Mouse (Mus musculus) gastrocnemius, postnatal 10 days (tissue): Measurements from ENCODE around the gene Klhl20. TPM values are rescaled to one million over a fixed set of nuclear protein-coding genes. Genes with fewer than 3 reads are reported as not detected.
A peak's percentile ranks its signal among the peaks of the same experiment; 100 is the strongest.
"Not testable (repeated sequence)": the region's sequence is repeated elsewhere in the genome, so short reads cannot be mapped to it uniquely, and the experiment has no call there.

Experiments used
- DNase-seq: peaks from one replicate; pipeline ENCODE4 v3.0.0; 2021; ENCODE audit warnings: mixed read lengths
- long read RNA-seq, 2 experiments: library from polyadenylated mRNA; stranded (forward); transcript quantifications; one replicate each; pipeline ENCODE4 v2.0.0; 2021
- total RNA-seq, 2 experiments: library from RNA; stranded (reverse); gene quantifications; 2 replicates each; pipeline ENCODE4 v1.2.3; 2021

The Klhl20 gene
- total RNA-seq = 10 to 100 TPM; 11.3 to 13.6 TPM
- long read RNA-seq, experiment 1, full-length matches to known transcripts = 12 of 13 reads
- long read RNA-seq, experiment 1, partial matches to known transcripts = 1 of 13 reads
- long read RNA-seq, experiment 1, other reads (novel, unspliced or antisense) = 0 of 13 reads
- long read RNA-seq, experiment 2, full-length matches to known transcripts = 6 of 9 reads
- long read RNA-seq, experiment 2, partial matches to known transcripts = 1 of 9 reads
- long read RNA-seq, experiment 2, other reads (novel, unspliced or antisense) = 2 of 9 reads

DNA sequence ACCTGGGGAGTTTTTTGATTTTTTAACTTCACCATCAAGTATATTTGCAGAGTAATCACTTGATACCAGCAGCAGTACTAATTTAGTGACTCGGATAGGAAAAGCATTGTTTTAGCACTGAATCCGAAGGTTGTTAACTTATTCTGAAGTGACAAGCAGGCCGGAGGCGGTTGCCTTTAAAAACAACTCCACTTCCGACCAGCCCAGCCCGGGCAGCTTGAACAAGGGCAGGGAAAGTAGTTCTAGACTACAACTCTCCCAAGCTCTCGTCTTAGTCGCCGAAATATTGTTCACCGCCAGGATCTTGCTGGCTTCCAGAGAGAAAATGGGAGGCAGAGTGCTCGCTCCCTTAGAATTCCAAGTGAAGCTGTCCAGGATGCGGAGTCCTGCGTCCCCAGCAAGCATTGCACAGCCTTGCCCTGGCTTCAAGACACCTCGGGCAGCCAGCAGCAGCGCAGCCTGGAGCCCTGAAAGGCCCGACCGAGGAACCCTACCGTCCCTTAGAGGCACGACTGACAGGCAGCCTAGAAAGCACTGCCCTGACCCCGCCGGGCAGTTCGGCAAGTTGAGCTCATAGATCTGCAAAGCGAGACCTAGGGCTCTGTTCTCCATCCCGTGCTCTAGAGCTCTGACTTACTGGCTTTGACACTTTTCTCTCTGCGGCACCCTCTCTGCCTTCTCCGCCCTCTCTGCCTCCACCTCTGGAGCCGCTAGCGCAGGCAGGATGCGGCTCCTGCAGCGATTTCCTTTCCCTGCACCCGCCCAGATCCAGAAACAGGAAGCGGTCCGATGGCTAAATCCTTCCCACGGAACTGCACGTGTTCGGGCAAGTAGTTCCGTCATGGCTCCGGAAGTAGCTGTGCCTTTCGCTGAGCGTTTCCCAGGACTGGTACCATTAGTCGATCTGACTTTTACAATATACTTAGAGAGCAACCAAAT, at the start of gene Klhl20:
TSS of gene Klhl20 (minus strand) at position 786 of the 939 bp plus-strand sequence.
- DNase-seq = peak; percentile 90

DNA sequence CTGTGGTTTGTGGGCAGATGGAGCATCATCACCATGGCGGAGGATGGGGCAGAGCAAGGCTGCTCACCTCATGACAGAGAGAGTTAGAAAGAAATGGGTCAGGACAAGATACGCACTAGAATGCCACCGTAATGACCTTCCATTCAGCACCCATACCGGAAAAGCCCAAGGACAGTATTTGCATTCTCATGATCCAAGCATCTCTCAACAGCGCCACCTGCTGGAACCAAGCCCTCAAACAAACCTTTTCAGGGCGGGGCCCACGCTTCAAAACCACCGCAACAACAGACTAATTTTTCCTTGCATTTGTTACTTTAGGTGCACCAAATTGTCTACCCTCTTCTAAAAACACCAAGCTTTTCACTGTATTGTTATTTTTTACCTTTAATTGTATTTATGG, 49.4 kb upstream of the Klhl20 start:
- peak; percentile 50 for DNase-seq

DNA sequence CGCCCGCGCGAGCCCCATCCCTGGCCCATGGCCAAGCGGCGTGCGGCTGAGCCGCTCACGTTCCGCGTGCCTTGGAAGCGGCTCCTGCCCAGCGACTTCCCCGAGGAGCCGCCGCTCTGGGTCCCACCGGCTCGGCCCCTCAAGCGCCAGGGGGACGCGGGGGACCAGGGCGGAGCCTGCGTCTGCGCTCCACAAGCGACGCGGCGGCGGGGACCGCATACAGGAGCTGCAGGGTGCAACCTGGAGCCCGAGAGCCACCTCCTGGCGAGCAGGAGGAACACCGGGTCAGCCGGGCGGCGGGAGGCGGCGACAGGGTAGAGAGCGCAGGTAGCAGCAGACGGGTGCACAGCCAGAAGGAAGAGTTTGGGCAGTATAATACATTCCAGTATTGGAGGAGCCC, 39.3 kb upstream of the Klhl20 start:
- DNase-seq = peak; percentile 61

GRCm38 (mm10) chr1:161160266-161160665, 29.0 kb upstream of the Klhl20 start:
- DNase-seq = no peak

DNA sequence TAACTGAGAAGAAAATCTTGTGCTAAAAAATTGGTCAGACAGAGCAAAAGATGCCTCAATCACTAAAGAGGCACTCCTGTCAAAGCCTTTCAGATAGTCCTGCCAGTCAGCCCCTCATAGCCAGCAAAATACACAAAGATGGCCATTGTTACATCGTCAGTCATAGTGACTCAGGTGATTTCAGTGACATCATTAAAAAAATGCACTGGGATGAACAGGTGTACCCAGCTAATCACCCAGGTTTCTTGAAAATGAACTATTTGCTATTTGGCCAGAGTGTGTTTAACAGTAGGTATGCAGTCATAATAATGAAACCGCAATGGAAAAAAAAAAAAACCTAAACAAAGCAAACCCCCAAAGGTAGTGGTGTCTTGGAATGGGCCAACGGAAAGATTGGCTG, 27.9 kb upstream of the Klhl20 start, which contains the start of gene Tex50:
TSS of gene Tex50 (minus strand) at position 101 of the 400 bp plus-strand sequence.
- DNase-seq = no peak

- DNase-seq = no peak
Observed at GRCm38 (mm10) chr1:161156546-161156945, 25.2 kb upstream of the Klhl20 start.

DNA sequence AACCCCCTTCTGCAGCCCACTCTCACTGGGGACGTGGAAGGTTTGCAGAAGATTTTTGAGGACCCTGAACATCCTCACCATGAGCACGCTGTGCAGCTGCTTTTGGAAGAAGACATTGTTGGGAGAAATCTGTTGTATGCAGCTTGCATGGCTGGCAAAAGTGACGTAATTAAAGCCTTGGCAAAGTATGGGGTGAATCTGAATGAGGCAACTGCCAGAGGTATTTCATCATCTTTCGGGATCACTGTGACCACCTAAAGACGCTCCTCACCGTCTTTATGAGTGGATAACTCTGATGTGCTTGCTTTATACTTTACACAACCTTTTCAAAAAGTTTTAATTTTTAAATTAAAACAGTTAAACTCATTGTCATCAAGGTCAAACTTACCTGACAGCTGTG, 19.8 kb upstream of the Klhl20 start:
- DNase-seq = no peak

DNA sequence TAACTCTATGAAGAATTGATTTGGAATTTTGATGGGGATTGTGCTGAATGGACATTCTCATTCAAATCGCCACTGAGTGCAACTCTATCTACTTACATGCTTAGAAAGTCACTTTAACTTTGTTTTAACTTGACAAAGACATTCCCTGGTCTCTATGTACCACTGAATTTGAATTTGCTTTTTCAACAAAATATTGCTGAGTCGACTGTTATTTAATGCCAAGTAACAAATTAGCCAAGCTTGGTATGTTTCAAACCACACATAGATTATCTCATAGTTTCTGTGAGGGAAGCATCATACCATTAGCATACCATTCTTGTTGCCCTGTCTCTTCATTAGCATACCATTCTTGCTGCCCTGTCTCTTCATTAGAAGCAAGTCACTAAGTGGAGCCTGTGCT, 16.6 kb upstream of the Klhl20 start:
- DNase-seq = no peak

GRCm38 (mm10) chr1:161145611-161146010, 14.3 kb upstream of the Klhl20 start:
- DNase-seq = not testable (repeated sequence)

DNA sequence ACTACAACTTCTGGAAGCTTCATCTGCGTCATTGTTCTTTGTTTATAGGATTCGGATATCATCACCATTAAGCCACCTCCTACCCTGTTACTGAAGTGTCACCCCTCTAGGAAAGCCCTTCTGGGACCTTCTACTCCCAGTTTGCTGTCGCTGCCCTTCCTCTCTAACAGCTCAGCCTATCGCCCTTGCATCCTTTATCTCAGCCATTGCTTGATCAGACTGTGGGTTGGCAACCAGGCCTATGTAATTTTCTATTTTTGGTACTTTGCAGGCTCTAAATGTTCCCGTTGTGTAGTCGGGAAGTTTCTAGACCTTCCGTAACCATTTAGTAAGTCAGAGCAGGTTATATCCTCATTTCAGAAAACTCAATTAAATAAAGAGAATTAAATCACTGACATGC, 11.9 kb upstream of the Klhl20 start:
- no peak for DNase-seq

- DNase-seq = no peak
Observed at GRCm38 (mm10) chr1:161142531-161143159, 11.3 kb upstream of the Klhl20 start, which contains the start of gene Ankrd45. Ankrd45 (plus strand) TSS chr1:161142691.

GRCm38 (mm10) chr1:161140026-161140762, 8.9 kb upstream of the Klhl20 start:
- DNase-seq = no peak

- DNase-seq = no peak
Observed at GRCm38 (mm10) chr1:161139496-161139895, 8.2 kb upstream of the Klhl20 start.

DNA sequence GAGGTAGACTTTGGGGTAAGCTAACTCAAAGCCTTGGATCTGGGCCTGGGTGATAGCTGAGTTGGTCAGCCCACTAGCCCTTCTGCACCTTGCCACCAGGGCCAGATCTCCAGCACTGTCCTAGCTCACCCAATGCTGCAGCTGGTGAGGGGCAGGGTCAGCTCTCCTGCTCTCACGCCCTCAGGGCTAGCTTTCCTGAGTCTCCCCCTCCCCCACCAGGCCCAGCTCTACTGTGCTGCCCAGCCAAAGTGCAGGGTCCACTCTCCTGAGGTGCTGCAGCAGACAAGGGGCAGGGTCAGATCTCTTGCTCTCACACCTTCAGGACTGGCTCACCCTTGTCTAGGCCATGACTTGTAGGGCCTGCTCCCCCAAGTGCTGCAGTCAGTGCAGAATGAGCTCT, 4.8 kb downstream of the Klhl20 start:
- DNase-seq = no peak

DNA sequence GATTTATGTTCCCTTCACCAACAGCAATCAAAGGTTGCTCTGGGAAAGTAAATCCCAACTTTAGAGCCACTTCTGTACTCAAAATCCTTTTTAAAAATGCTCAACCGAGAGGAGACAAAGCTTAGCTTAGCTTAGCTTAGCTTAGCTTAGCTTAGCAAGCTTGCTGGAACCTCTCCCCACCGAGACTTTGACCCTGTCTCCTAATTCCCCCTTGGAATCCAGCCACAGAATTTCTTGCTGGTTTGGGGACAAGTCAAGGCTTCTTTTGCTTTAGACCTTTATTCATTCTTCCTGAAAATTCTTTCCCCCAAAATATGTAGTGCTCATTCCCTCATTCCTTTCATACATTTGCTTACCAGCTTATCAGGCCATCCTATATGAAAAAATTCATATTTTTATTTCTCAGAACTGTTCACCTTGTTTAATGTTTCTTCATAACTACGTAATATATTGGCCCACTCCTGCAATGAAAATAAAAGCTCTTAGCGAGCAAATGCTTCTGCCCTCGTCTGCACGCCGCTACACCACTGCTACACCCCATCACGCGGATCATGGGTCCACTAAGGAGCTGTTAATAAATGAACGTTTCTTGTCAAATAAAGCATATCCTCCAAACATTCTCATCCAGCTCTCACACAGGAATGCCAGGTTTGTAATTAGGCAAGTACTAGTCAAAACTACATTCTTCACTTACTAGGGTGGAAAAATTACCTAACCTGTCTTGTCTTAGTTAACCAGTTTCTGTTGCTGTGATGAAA, 8.5 kb downstream of the Klhl20 start:
- no peak for DNase-seq

DNA sequence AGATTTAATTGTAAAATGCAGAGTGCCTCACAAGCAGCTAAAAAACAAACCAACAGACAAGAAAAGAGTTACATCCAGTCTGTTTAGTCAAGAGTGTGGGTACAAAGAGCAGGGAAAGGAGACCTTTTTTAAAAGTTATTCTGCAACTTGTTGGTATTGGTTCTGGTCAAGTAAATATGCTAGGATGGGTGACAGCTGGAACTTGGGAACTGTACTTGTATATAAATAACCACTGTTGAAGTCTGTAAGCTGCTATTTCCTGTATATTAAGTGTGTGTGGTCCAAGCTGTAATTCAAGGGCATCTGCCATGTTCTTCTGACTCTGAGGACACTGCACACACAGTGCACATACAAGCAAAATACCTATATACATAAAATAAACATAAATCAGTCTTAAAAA, 16.7 kb downstream of the Klhl20 start:
- no peak for DNase-seq

DNA sequence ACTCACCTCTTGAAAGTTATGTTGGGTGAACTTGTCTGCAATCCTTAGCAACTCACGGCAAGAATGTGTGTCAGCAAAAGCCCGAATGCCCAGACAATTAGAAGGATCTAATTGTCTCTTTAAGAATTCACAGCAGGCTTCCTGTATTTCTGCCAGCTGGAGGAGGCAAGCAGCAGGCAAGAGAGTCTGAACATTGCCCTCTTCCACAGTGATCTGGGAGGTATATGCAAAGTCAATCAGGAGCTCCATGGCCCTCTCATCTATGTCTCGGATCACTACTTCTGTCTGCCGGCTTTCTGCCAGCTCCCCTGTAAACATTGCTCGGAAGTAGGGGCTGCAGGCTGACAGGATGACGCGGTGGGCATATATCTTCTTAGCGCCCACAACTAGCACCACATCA, 22.1 kb downstream of the Klhl20 start:
- no peak for DNase-seq

DNA sequence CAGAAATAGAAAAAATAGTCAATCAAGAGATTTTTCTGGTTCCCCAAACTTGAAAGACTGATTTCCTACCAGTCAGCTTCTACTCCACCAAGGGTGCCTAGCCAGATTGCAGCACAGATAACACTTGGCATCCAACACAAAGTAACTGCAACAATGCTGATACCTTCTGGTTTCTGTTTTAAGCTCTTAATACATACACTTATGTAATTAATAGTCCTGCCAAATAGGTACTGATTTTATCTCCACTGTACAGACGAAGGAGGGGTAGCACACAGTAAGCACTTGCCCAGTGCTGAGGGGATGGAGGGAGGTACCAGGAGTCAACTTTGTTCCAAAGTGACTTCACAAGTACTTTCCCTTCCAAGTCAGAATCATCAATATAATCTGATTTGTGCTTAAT, 27.5 kb downstream of the Klhl20 start:
- DNase-seq = no peak

DNA sequence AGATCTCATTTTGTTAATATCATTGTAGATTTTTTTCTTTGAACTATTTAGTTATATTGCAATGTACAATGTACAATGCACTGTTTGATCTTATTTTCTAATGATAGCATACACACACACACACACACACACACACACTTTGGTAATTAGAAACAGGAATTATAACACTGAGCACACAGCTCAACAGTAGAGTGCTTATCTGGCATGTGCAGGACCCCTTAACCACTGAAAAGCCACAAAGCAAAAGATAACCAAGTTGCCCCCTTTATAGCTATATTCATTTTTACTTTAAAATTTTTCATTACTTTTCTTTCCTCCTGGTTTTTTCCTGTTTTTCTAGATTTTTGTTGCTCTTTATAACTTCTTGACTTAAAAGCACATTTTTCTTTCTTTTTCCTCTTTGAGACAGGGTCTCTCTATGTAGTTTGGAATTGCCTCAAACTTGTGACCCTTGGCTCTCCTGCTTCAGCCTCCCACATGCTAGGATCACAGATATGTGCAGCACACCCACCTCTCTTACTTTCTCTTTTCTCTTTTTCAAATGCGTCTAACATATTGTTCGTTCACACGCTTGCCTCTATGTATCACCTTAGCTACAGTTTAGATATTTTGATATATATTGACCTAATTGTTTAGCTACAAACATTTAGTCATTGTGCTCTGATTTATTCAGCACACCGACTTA, 31.4 kb downstream of the Klhl20 start:
- no peak for DNase-seq

- no peak for DNase-seq
Observed at GRCm38 (mm10) chr1:161077243-161077642, 54.1 kb downstream of the Klhl20 start.

- DNase-seq = no peak
Observed at GRCm38 (mm10) chr1:161076238-161076637, 55.1 kb downstream of the Klhl20 start.
